Mouse (Mus musculus) heart, embryonic 14.5 days (tissue): ENCODE data around the gene Rdx. TPM values are rescaled to one million over a fixed set of nuclear protein-coding genes. Genes with fewer than 3 reads are reported as not detected.

ENCODE experiments used
- ATAC-seq: fragments of 200-750 bp; cut with Nextera tagmentation; 2 replicates; pipeline ENCODE4 v1.8.0; 2017; ENCODE audit warnings: low read depth, moderate TSS enrichment; ENCODE audit not compliant: insufficient number of reproducible peaks, insufficient read depth, low FRiP score
- H3K27ac ChIP-seq, 2 experiments: fragments of 200-500 bp in 1 of 2; fragments of 300-500 bp in 1 of 2; sonication (generic) in 1 of 2; replicated peaks in 1 of 2; 2 replicates each; pipeline ENCODE4 v1.5.1; 2012 to 2014; ENCODE audit warnings: low read depth in 2 of 2, low read length in 2 of 2, control low read depth in 1 of 2, mild to moderate bottlenecking in 1 of 2, mixed read lengths in 1 of 2; ENCODE audit not compliant: control insufficient read depth in 1 of 2, insufficient read depth in 1 of 2
- H3K27me3 ChIP-seq: fragments of 300-500 bp; sonication (generic); 2 replicates; pipeline ENCODE4 v1.6.1; 2014; ENCODE audit warnings: mild to moderate bottlenecking, low read length, control low read depth; ENCODE audit not compliant: control insufficient read depth, insufficient read depth
- H3K36me3 ChIP-seq: fragments of 300-500 bp; sonication (generic); 2 replicates; pipeline ENCODE4 v1.6.1; 2014; ENCODE audit warnings: mild to moderate bottlenecking, control low read depth, low read length, mixed read lengths; ENCODE audit not compliant: control insufficient read depth, insufficient read depth
- H3K4me1 ChIP-seq, 2 experiments: fragments of 200-500 bp in 1 of 2; fragments of 300-500 bp in 1 of 2; sonication (generic) in 1 of 2; 2 replicates each; pipeline ENCODE4 v1.6.1; 2012 to 2014; ENCODE audit warnings: low read length in 2 of 2, control low read depth in 1 of 2, mixed read lengths in 1 of 2; ENCODE audit not compliant: control insufficient read depth in 2 of 2, insufficient read depth in 2 of 2
- H3K4me2 ChIP-seq: fragments of 300-500 bp; sonication (generic); 2 replicates; pipeline ENCODE4 v1.6.1; 2014; ENCODE audit warnings: mild to moderate bottlenecking, low read length
- H3K4me3 ChIP-seq, 2 experiments: fragments of 200-500 bp in 1 of 2; fragments of 300-500 bp in 1 of 2; sonication (generic) in 1 of 2; 2 replicates each; pipeline ENCODE4 v1.5.1; 2012 to 2014; ENCODE audit warnings: low read length in 2 of 2, mild to moderate bottlenecking in 2 of 2, control low read depth in 1 of 2, low read depth in 1 of 2, moderate library complexity in 1 of 2; ENCODE audit not compliant: control insufficient read depth in 1 of 2, insufficient read depth in 1 of 2
- H3K9ac ChIP-seq: fragments of 300-500 bp; sonication (generic); 2 replicates; pipeline ENCODE4 v1.6.1; 2014; ENCODE audit warnings: mild to moderate bottlenecking, low read length
- H3K9me3 ChIP-seq: fragments of 300-500 bp; sonication (generic); 2 replicates; pipeline ENCODE4 v1.6.1; 2016; ENCODE audit warnings: low read length, control low read depth; ENCODE audit not compliant: control insufficient read depth
- WGBS: fragments of 180-500 bp; shearing (Covaris S2); extraction: QIAGEN DNeasy Blood & Tissue Kit; methylation state at CpG from one replicate; pipeline ENCODE4 v1.1.7; 2014; 5-methylcytosine and 5-hydroxymethylcytosine counted together
- polyA plus RNA-seq: library from polyadenylated mRNA; unstranded; fragments of >200 nt; fragmentation: Nextera tagmentation; extraction: Ambion mirVana; gene quantifications from 2 replicates; pipeline ENCODE4 v1.2.1, GENCODE M21; 2014

Gene Rdx
- polyA plus RNA-seq, 1 experiment from 2014 or later, result 141 TPM

- no peak overlapping the region for H3K27ac ChIP-seq
- no peak overlapping the region for H3K9ac ChIP-seq
- no peak for ATAC-seq
- H3K4me2 ChIP-seq, result no peak overlapping the region
- peaks cover 20 to 31% of the 10 kb centered on the region in 2 experiments for H3K4me1 ChIP-seq
- no peaks in the 10 kb centered on the region for H3K36me3 ChIP-seq
- no peaks in the 10 kb centered on the region for H3K27me3 ChIP-seq
- no peaks in the 10 kb centered on the region for H3K9me3 ChIP-seq
- WGBS, result 2% methylated on average over 7 of the region's 7 CpGs
- no peak overlapping the region for H3K4me3 ChIP-seq
These were observed 51.6 kb downstream of the Rdx start for GRCm38 (mm10) chr9:52098600-52098999.

GRCm38 (mm10) chr9:52100426-52100825, 53.5 kb downstream of the Rdx start:
- H3K4me2 ChIP-seq, result no peak overlapping the region
- 82% methylated on average over 14 of the region's 14 CpGs for WGBS
- ATAC-seq, result no peak
- H3K9me3 ChIP-seq, result no peaks in the 10 kb centered on the region
- H3K4me3 ChIP-seq, result no peak overlapping the region
- H3K27ac ChIP-seq, result no peak overlapping the region
- peaks cover 15 to 18% of the 10 kb centered on the region in 2 experiments; a peak in 3 of 4 replicates for H3K4me1 ChIP-seq
- no peaks in the 10 kb centered on the region for H3K27me3 ChIP-seq
- no peaks in the 10 kb centered on the region for H3K36me3 ChIP-seq
- no peak overlapping the region for H3K9ac ChIP-seq

- ATAC-seq, result peak; percentile 34
- Histone ChIP-seq H3K9ac (no peak overlapping the region), H3K4me2 (no peak overlapping the region), H3K27ac (peak overlapping the region; percentile 70 to 87), H3K9me3 (no peaks in the 10 kb centered on the region), H3K36me3 (no peaks in the 10 kb centered on the region), H3K4me1 (peaks cover 15 to 18% of the 10 kb centered on the region in 2 experiments; a peak in 3 of 4 replicates), H3K4me3 (no peak overlapping the region), H3K27me3 (no peaks in the 10 kb centered on the region)
- 34% methylated on average over 13 of the region's 13 CpGs for WGBS
These were observed 55.3 kb downstream of the Rdx start for GRCm38 (mm10) chr9:52102060-52102844.

- H3K9ac ChIP-seq, result no peak overlapping the region
- no peaks in the 10 kb centered on the region for H3K36me3 ChIP-seq
- H3K9me3 ChIP-seq, result no peaks in the 10 kb centered on the region
- H3K4me3 ChIP-seq, result no peak overlapping the region
- no peak overlapping the region for H3K27ac ChIP-seq
- 65% methylated on average over 9 of the region's 9 CpGs for WGBS
- no peak for ATAC-seq
- H3K4me2 ChIP-seq, result no peak overlapping the region
- peaks cover 15 to 18% of the 10 kb centered on the region in 2 experiments; a peak in 3 of 4 replicates for H3K4me1 ChIP-seq
- H3K27me3 ChIP-seq, result no peaks in the 10 kb centered on the region
These were observed 56.7 kb downstream of the Rdx start for GRCm38 (mm10) chr9:52103448-52104224.

- H3K27ac ChIP-seq, result no peak overlapping the region
- no peaks in the 10 kb centered on the region for H3K9me3 ChIP-seq
- H3K4me3 ChIP-seq, result no peak overlapping the region
- no peak overlapping the region for H3K4me2 ChIP-seq
- no peak overlapping the region for H3K9ac ChIP-seq
- peaks cover 15 to 19% of the 10 kb centered on the region in 2 experiments; a peak in 3 of 4 replicates for H3K4me1 ChIP-seq
- H3K36me3 ChIP-seq, result no peaks in the 10 kb centered on the region
- 70% methylated on average over 8 of the region's 8 CpGs for WGBS
- no peaks in the 10 kb centered on the region for H3K27me3 ChIP-seq
- ATAC-seq, result no peak
These were observed 57.2 kb downstream of the Rdx start for GRCm38 (mm10) chr9:52104225-52104615.

GRCm38 (mm10) chr9:52105423-52105822, 58.5 kb downstream of the Rdx start:
- no peak overlapping the region for H3K4me3 ChIP-seq

GRCm38 (mm10) chr9:52107161-52107560, 60.2 kb downstream of the Rdx start:
- no peak for ATAC-seq
- Histone ChIP-seq H3K36me3 (peaks cover 12% of the 10 kb centered on the region), H3K4me1 (peaks cover 12 to 13% of the 10 kb centered on the region in 2 experiments; a peak in 3 of 4 replicates), H3K27me3 (no peaks in the 10 kb centered on the region), H3K9me3 (no peaks in the 10 kb centered on the region), H3K4me2 (no peak overlapping the region), H3K27ac (no peak overlapping the region), H3K4me3 (no peak overlapping the region), H3K9ac (no peak overlapping the region)
- 87% methylated on average over 3 of the region's 3 CpGs for WGBS

More at GRCm38 (mm10) chr9:52105423-52105822, 58.5 kb downstream of the Rdx start:
- H3K27ac ChIP-seq, result no peak overlapping the region
- no peak overlapping the region for H3K9ac ChIP-seq
- peaks cover 15 to 19% of the 10 kb centered on the region in 2 experiments; a peak in 3 of 4 replicates for H3K4me1 ChIP-seq
- H3K27me3 ChIP-seq, result no peaks in the 10 kb centered on the region
- ATAC-seq, result no peak
- no peaks in the 10 kb centered on the region for H3K9me3 ChIP-seq
- peaks cover 7% of the 10 kb centered on the region; the same call in 1 of the 2 replicates for H3K36me3 ChIP-seq
- H3K4me2 ChIP-seq, result no peak overlapping the region
- WGBS, result 80% methylated on average over 6 of the region's 6 CpGs
